Mouse (Mus musculus) c-Kit-positive CD71-negative TER-119-negative erythroid progenitor cells, embryonic 14.5 days (primary cell): ENCODE data around the gene R3hdml.
"Not testable (repeated sequence)": the region's sequence is repeated elsewhere in the genome, so short reads cannot be mapped to it uniquely, and the experiment has no call there.

Source experiments
- DNase-seq: peaks from one replicate; pipeline ENCODE4 v3.0.0-alpha.2; 2013; ENCODE audit warnings: low read depth

The R3hdml gene

GRCm38 (mm10) chr2:163492018-163492417 lies at the start of gene R3hdml:
Gene R3hdml (plus strand): TSS chr2:163492318.
- DNase-seq, result no peak

GRCm38 (mm10) chr2:163443543-163443942 lies 48.6 kb upstream of the R3hdml start:
- DNase-seq, result no peak

- no peak for DNase-seq
These were observed 48.1 kb upstream of the R3hdml start for GRCm38 (mm10) chr2:163444017-163444416.

- no peak for DNase-seq
These were observed 44.7 kb upstream of the R3hdml start for GRCm38 (mm10) chr2:163447375-163447774.

GRCm38 (mm10) chr2:163449276-163449675 lies 42.8 kb upstream of the R3hdml start:
- no peak for DNase-seq

GRCm38 (mm10) chr2:163450668-163451295 lies 41.3 kb upstream of the R3hdml start:
- DNase-seq, result no peak

- no peak for DNase-seq
These were observed 39.4 kb upstream of the R3hdml start for GRCm38 (mm10) chr2:163452738-163453137.

GRCm38 (mm10) chr2:163453378-163453777 lies 38.7 kb upstream of the R3hdml start:
- DNase-seq, result no peak

- no peak for DNase-seq
These were observed 33.4 kb upstream of the R3hdml start for GRCm38 (mm10) chr2:163458539-163459265.

GRCm38 (mm10) chr2:163459380-163459779 lies 32.7 kb upstream of the R3hdml start:
- DNase-seq, result no peak

- DNase-seq, result no peak
These were observed 31.5 kb upstream of the R3hdml start for GRCm38 (mm10) chr2:163460622-163461021.

- DNase-seq, result not testable (repeated sequence)
These were observed 30.8 kb upstream of the R3hdml start for GRCm38 (mm10) chr2:163461307-163461706.

GRCm38 (mm10) chr2:163462386-163462785 lies 29.7 kb upstream of the R3hdml start:
- no peak for DNase-seq

- DNase-seq, result no peak
These were observed 29.3 kb upstream of the R3hdml start for GRCm38 (mm10) chr2:163462801-163463200.

GRCm38 (mm10) chr2:163463251-163463769 lies 28.8 kb upstream of the R3hdml start:
- DNase-seq, result no peak

GRCm38 (mm10) chr2:163463998-163464397 lies 28.1 kb upstream of the R3hdml start:
- no peak for DNase-seq

GRCm38 (mm10) chr2:163464562-163464961 lies 27.6 kb upstream of the R3hdml start:
- no peak for DNase-seq

GRCm38 (mm10) chr2:163466771-163467170 lies 25.3 kb upstream of the R3hdml start:
- DNase-seq, result no peak

- DNase-seq, result no peak
These were observed 24.5 kb upstream of the R3hdml start for GRCm38 (mm10) chr2:163467585-163467984.

- no peak for DNase-seq
These were observed 23.3 kb upstream of the R3hdml start for GRCm38 (mm10) chr2:163468866-163469265.

GRCm38 (mm10) chr2:163469711-163470110 lies 22.4 kb upstream of the R3hdml start:
- DNase-seq, result no peak

GRCm38 (mm10) chr2:163471136-163471535 lies 21.0 kb upstream of the R3hdml start:
- no peak for DNase-seq

- no peak for DNase-seq
These were observed 20.2 kb upstream of the R3hdml start for GRCm38 (mm10) chr2:163471710-163472465.
